Mouse (Mus musculus) heart, embryonic 14.5 days (tissue): ENCODE measurements at regions not wholly inside any gene's neighbourhood (a gene's known extent, or its start where the extent isn't known, plus 50 kb on each side); places are given as distances from the start of the nearest gene placed in this dataset.

Experiments used
- ATAC-seq: fragments of 200-750 bp; cut with Nextera tagmentation; 2 replicates; pipeline ENCODE4 v1.8.0; 2017; ENCODE audit warnings: low read depth, moderate TSS enrichment; ENCODE audit not compliant: insufficient number of reproducible peaks, insufficient read depth, low FRiP score
- H3K27ac ChIP-seq, 2 experiments: fragments of 200-500 bp in 1 of 2; fragments of 300-500 bp in 1 of 2; sonication (generic) in 1 of 2; replicated peaks in 1 of 2; 2 replicates each; pipeline ENCODE4 v1.5.1; 2012 to 2014; ENCODE audit warnings: low read depth in 2 of 2, low read length in 2 of 2, control low read depth in 1 of 2, mild to moderate bottlenecking in 1 of 2, mixed read lengths in 1 of 2; ENCODE audit not compliant: control insufficient read depth in 1 of 2, insufficient read depth in 1 of 2
- H3K27me3 ChIP-seq: fragments of 300-500 bp; sonication (generic); 2 replicates; pipeline ENCODE4 v1.6.1; 2014; ENCODE audit warnings: mild to moderate bottlenecking, low read length, control low read depth; ENCODE audit not compliant: control insufficient read depth, insufficient read depth
- H3K36me3 ChIP-seq: fragments of 300-500 bp; sonication (generic); 2 replicates; pipeline ENCODE4 v1.6.1; 2014; ENCODE audit warnings: mild to moderate bottlenecking, control low read depth, low read length, mixed read lengths; ENCODE audit not compliant: control insufficient read depth, insufficient read depth
- H3K4me1 ChIP-seq, 2 experiments: fragments of 200-500 bp in 1 of 2; fragments of 300-500 bp in 1 of 2; sonication (generic) in 1 of 2; 2 replicates each; pipeline ENCODE4 v1.6.1; 2012 to 2014; ENCODE audit warnings: low read length in 2 of 2, control low read depth in 1 of 2, mixed read lengths in 1 of 2; ENCODE audit not compliant: control insufficient read depth in 2 of 2, insufficient read depth in 2 of 2
- H3K4me2 ChIP-seq: fragments of 300-500 bp; sonication (generic); 2 replicates; pipeline ENCODE4 v1.6.1; 2014; ENCODE audit warnings: mild to moderate bottlenecking, low read length
- H3K4me3 ChIP-seq, 2 experiments: fragments of 200-500 bp in 1 of 2; fragments of 300-500 bp in 1 of 2; sonication (generic) in 1 of 2; 2 replicates each; pipeline ENCODE4 v1.5.1; 2012 to 2014; ENCODE audit warnings: low read length in 2 of 2, mild to moderate bottlenecking in 2 of 2, control low read depth in 1 of 2, low read depth in 1 of 2, moderate library complexity in 1 of 2; ENCODE audit not compliant: control insufficient read depth in 1 of 2, insufficient read depth in 1 of 2
- H3K9ac ChIP-seq: fragments of 300-500 bp; sonication (generic); 2 replicates; pipeline ENCODE4 v1.6.1; 2014; ENCODE audit warnings: mild to moderate bottlenecking, low read length
- H3K9me3 ChIP-seq: fragments of 300-500 bp; sonication (generic); 2 replicates; pipeline ENCODE4 v1.6.1; 2016; ENCODE audit warnings: low read length, control low read depth; ENCODE audit not compliant: control insufficient read depth
- whole genome bisulfite sequencing: fragments of 180-500 bp; shearing (Covaris S2); extraction: QIAGEN DNeasy Blood & Tissue Kit; methylation state at CpG from one replicate; pipeline ENCODE4 v1.1.7; 2014; 5-methylcytosine and 5-hydroxymethylcytosine counted together

GRCm38 (mm10) chr9:100391566-100392213 lies 94.9 kb downstream of the Il20rb start:
- Histone ChIP-seq H3K4me3 (no peak overlapping the region), H3K4me1 (no peaks in the 10 kb centered on the region), H3K36me3 (no peaks in the 10 kb centered on the region), H3K4me2 (no peak overlapping the region), H3K9me3 (no peaks in the 10 kb centered on the region), H3K27ac (no peak overlapping the region), H3K9ac (no peak overlapping the region), H3K27me3 (no peaks in the 10 kb centered on the region)
- ATAC-seq: no peak
- whole genome bisulfite sequencing: 45% methylated on average over 8 of the region's 8 CpGs

DNA sequence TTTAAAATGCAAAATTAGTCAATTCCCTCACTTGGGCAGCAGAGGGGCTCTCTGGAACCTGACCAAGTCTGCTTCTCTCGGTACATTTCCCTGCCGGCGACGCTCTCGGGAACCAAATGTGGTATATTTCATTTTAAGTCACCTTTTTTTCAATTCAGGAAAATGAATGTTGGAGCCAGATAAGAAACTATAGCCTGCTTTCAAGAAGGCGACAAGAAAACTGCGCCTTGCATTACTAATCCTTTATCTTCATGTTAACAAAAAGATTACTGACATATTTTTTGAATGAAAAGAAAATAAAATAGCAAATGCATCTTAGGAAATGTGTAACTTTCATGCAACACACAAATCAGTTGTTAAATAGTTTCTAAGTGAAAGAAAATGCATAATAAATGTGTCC lies 98.2 kb downstream of the Il20rb start:
- ATAC-seq: no peak
- WGBS: 79% methylated on average over 7 of the region's 7 CpGs

GRCm38 (mm10) chr9:100387171-100387685 lies 99.4 kb downstream of the Il20rb start:
- Histone ChIP-seq H3K27ac (no peak overlapping the region), H3K9ac (no peak overlapping the region), H3K4me2 (no peak overlapping the region), H3K4me1 (no peaks in the 10 kb centered on the region), H3K36me3 (no peaks in the 10 kb centered on the region), H3K4me3 (no peak overlapping the region), H3K27me3 (no peaks in the 10 kb centered on the region), H3K9me3 (no peaks in the 10 kb centered on the region)
- 0 out of 2 replicates have a peak, but pooled peaks have one; percentile 39 for ATAC-seq
- 14% methylated on average over 13 of the region's 13 CpGs for WGBS

More for the DNA sequence above, 98.2 kb downstream of the Il20rb start:
- H3K36me3 ChIP-seq: no peaks in the 10 kb centered on the region
- H3K4me1 ChIP-seq: no peaks in the 10 kb centered on the region
- no peak overlapping the region for H3K4me3 ChIP-seq
- H3K9me3 ChIP-seq: no peaks in the 10 kb centered on the region
- H3K4me2 ChIP-seq: no peak overlapping the region
- H3K27ac ChIP-seq: no peak overlapping the region
- no peaks in the 10 kb centered on the region for H3K27me3 ChIP-seq
- H3K9ac ChIP-seq: no peak overlapping the region

DNA sequence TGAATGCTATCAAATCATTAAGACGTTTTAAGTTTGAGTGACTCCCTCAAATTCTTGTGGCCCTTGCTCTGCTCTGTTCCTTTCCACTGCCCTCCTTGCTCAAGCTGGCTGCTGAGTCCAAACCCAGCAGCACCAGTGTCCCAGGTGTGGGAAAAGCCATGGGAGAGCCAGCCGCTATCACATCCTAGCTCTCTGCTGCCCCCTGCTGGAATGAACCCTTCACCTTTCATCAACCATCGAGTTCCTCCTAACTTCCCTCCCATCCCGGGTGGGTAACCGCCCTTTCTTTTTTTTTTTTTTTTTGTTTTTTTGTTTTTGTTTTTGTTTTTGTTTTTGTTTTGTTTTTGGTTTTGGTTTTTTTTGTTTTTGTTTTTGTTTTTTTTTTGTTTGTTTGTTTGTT lies 104.1 kb downstream of the Il20rb start:
- Histone ChIP-seq H3K27me3 (no peaks in the 10 kb centered on the region), H3K4me1 (no peaks in the 10 kb centered on the region), H3K9me3 (no peaks in the 10 kb centered on the region), H3K4me2 (no peak overlapping the region), H3K27ac (no peak overlapping the region), H3K4me3 (no peak overlapping the region), H3K36me3 (no peaks in the 10 kb centered on the region), H3K9ac (no peak overlapping the region)
- no peak for ATAC-seq
- WGBS: 54% methylated on average over 5 of the region's 5 CpGs

- H3K4me3 ChIP-seq: no peak overlapping the region
- H3K27ac ChIP-seq: no peak overlapping the region
- WGBS: 85% methylated on average over 5 of the region's 5 CpGs
- no peak for ATAC-seq
- H3K4me2 ChIP-seq: no peak overlapping the region
- no peaks in the 10 kb centered on the region for H3K4me1 ChIP-seq
- no peaks in the 10 kb centered on the region for H3K9me3 ChIP-seq
- H3K27me3 ChIP-seq: no peaks in the 10 kb centered on the region
- no peaks in the 10 kb centered on the region for H3K36me3 ChIP-seq
- no peak overlapping the region for H3K9ac ChIP-seq
Observed at GRCm38 (mm10) chr9:100369921-100370320, 116.7 kb downstream of the Il20rb start.

- ATAC-seq: no peak
- no peaks in the 10 kb centered on the region for H3K36me3 ChIP-seq
- H3K4me1 ChIP-seq: no peaks in the 10 kb centered on the region
- H3K4me3 ChIP-seq: no peak overlapping the region
- H3K27ac ChIP-seq: no peak overlapping the region
- WGBS: 66% methylated on average over 6 of the region's 6 CpGs
- H3K27me3 ChIP-seq: no peaks in the 10 kb centered on the region
- no peaks in the 10 kb centered on the region for H3K9me3 ChIP-seq
- no peak overlapping the region for H3K4me2 ChIP-seq
- H3K9ac ChIP-seq: no peak overlapping the region
Observed at GRCm38 (mm10) chr9:100366816-100367215, 119.8 kb downstream of the Il20rb start.

DNA sequence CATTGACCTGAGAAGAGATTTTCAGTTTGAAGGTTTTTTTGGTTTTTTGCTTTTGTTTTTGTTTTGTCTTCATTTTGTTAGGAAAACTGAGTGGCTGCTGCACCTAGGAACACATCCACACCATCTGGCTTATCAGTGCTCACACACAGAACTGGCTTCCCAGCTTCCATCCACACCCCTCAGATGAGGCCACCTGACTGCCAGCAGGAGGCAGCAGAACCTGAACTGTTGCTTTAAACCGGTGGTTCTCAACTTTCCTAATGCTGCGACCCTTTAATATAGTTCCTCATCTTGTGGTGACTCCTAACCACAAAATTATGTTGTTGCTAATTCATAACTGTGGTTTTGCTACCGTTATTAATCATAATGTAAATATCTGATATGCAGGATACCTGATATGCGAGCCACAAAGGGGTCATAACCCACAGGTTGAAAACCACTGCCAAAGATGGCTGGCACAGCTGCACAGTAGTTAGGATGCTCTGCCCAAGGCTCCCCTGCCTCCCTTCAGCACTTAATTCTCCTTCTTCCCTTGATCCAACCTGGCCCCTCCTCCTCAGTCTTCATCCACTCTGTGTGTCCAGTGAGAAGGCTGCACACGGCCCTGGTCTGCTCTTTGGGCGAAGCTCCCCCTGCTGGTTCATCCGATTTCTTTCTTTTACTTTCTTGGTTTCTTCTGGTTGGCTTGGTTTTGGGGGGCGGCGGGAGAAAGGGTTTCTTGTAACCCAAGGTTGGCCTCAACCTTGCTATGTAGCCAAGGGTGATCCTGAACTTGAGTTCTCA lies 126.5 kb downstream of the Il20rb start:
- H3K4me1 ChIP-seq: 0 out of 4 replicates have a peak, but pooled peaks cover 0 to 5% of the 10 kb centered on the region in 2 experiments
- H3K9ac ChIP-seq: no peak overlapping the region
- ATAC-seq: no peak
- H3K9me3 ChIP-seq: no peaks in the 10 kb centered on the region
- H3K4me3 ChIP-seq: no peak overlapping the region
- 0 out of 2 replicates have a peak, but pooled peaks cover 3% of the 10 kb centered on the region for H3K27me3 ChIP-seq
- no peak overlapping the region for H3K27ac ChIP-seq
- 77% methylated on average over 9 of the region's 9 CpGs for WGBS
- no peak overlapping the region for H3K4me2 ChIP-seq
- H3K36me3 ChIP-seq: no peaks in the 10 kb centered on the region
